Mouse (Mus musculus) hindbrain, embryonic 12.5 days (tissue): Measurements from ENCODE around the gene Rnase2b. TPM values are rescaled to one million over a fixed set of nuclear protein-coding genes. Genes with fewer than 3 reads are reported as not detected.
"Not testable (repeated sequence)": the region's sequence is repeated elsewhere in the genome, so short reads cannot be mapped to it uniquely, and the experiment has no call there.

ENCODE experiments used
- ATAC-seq: fragments of 200-750 bp; cut with Nextera tagmentation; 2 replicates; pipeline ENCODE4 v1.8.0; 2017; ENCODE audit warnings: moderate TSS enrichment; ENCODE audit not compliant: low FRiP score
- H3K27ac ChIP-seq: fragments of 300-500 bp; sonication (generic); 2 replicates; pipeline ENCODE4 v1.5.1; 2016; ENCODE audit warnings: mild to moderate bottlenecking
- H3K27me3 ChIP-seq: fragments of 300-500 bp; sonication (generic); 2 replicates; pipeline ENCODE4 v1.6.1; 2016; ENCODE audit warnings: mild to moderate bottlenecking
- H3K36me3 ChIP-seq: fragments of 300-500 bp; sonication (generic); 2 replicates; pipeline ENCODE4 v1.6.1; 2016; ENCODE audit warnings: mild to moderate bottlenecking
- H3K4me1 ChIP-seq: fragments of 300-500 bp; sonication (generic); 2 replicates; pipeline ENCODE4 v1.6.1; 2016
- H3K4me2 ChIP-seq: fragments of 300-500 bp; sonication (generic); replicated peaks from 2 replicates; pipeline ENCODE4 v1.6.1; 2016; ENCODE audit warnings: mild to moderate bottlenecking
- H3K4me3 ChIP-seq: fragments of 300-500 bp; sonication (generic); 2 replicates; pipeline ENCODE4 v1.5.1; 2016; ENCODE audit warnings: mild to moderate bottlenecking
- H3K9ac ChIP-seq: fragments of 300-500 bp; sonication (generic); 2 replicates; pipeline ENCODE4 v1.6.1; 2016; ENCODE audit warnings: mild to moderate bottlenecking, moderate library complexity
- H3K9me3 ChIP-seq: fragments of 300-500 bp; sonication (generic); replicated peaks from 2 replicates; pipeline ENCODE4 v1.6.1; 2016; ENCODE audit warnings: mild to moderate bottlenecking
- WGBS: fragments of 180-500 bp; shearing (Covaris S2); methylation state at CpG from one replicate; pipeline ENCODE4 v1.1.7; 2016; 5-methylcytosine and 5-hydroxymethylcytosine counted together
- polyA plus RNA-seq: library from polyadenylated mRNA; unstranded; fragments of >200 nt; fragmentation: Nextera tagmentation; extraction: Ambion mirVana; gene quantifications from 2 replicates; pipeline ENCODE4 v1.2.1, GENCODE M21; 2016

The Rnase2b gene
- polyA plus RNA-seq, 1 experiment from 2014 or later: not detected

GRCm38 (mm10) chr14:51156736-51157068 is 5.4 kb upstream of the Rnase2b start:
- ATAC-seq: no peak
- Histone ChIP-seq H3K27me3 (no peaks in the 10 kb centered on the region), H3K36me3 (no peaks in the 10 kb centered on the region), H3K9ac (no peak overlapping the region), H3K4me1 (no peaks in the 10 kb centered on the region), H3K9me3 (no peaks in the 10 kb centered on the region), H3K4me2 (no peak overlapping the region), H3K27ac (no peak overlapping the region), H3K4me3 (no peak overlapping the region)
- WGBS: 76% methylated on average over 4 of the region's 4 CpGs

GRCm38 (mm10) chr14:51157072-51157471 is 5.0 kb upstream of the Rnase2b start:
- Histone ChIP-seq H3K9me3 (no peaks in the 10 kb centered on the region), H3K36me3 (no peaks in the 10 kb centered on the region), H3K4me1 (no peaks in the 10 kb centered on the region), H3K4me3 (no peak overlapping the region), H3K27me3 (no peaks in the 10 kb centered on the region), H3K4me2 (no peak overlapping the region), H3K27ac (no peak overlapping the region), H3K9ac (no peak overlapping the region)
- ATAC-seq: no peak
- 91% methylated on average over 1 of the region's 1 CpGs for WGBS

GRCm38 (mm10) chr14:51163323-51163722 is 1.3 kb downstream of the Rnase2b start:
- WGBS: 93% methylated on average over 6 of the region's 6 CpGs
- H3K9me3 ChIP-seq: not testable (repeated sequence)

GRCm38 (mm10) chr14:51165435-51165834 is 3.4 kb downstream of the Rnase2b start:
- Histone ChIP-seq H3K27ac (no peak overlapping the region), H3K27me3 (no peaks in the 10 kb centered on the region), H3K4me2 (no peak overlapping the region), H3K9me3 (no peaks in the 10 kb centered on the region), H3K4me3 (no peak overlapping the region), H3K36me3 (no peaks in the 10 kb centered on the region), H3K9ac (no peak overlapping the region), H3K4me1 (no peaks in the 10 kb centered on the region)
- WGBS: 94% methylated on average over 1 of the region's 1 CpGs
- no peak for ATAC-seq

More at GRCm38 (mm10) chr14:51163323-51163722, 1.3 kb downstream of the Rnase2b start:
- H3K27me3 ChIP-seq, H3K27ac ChIP-seq, H3K4me3 ChIP-seq, H3K36me3 ChIP-seq, H3K4me1 ChIP-seq, H3K9ac ChIP-seq, ATAC-seq, H3K4me2 ChIP-seq: not testable (repeated sequence)

DNA sequence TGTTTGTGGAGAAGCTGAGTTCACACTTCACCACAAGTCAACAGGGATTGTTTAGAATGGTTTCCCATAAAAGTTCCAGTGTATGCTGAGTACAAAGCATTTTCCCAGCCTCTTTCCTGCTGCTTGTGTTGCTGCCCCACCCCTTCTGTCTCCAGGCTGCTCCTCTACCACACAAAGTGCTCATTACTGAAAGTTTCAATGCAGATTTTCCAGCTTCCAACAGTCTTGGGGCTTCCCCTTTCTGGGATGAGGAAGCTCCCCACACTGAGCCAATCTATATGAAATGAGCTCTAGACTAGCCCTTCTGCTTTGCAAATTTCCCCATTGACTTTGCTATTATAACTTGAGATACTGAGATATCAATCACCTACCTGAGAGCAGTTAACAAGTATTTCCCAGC is 4.0 kb downstream of the Rnase2b start:
- H3K9me3 ChIP-seq: no peaks in the 10 kb centered on the region
- no peak overlapping the region for H3K4me3 ChIP-seq
- no peak overlapping the region for H3K4me2 ChIP-seq
- no peak overlapping the region for H3K27ac ChIP-seq
- H3K36me3 ChIP-seq: no peaks in the 10 kb centered on the region
- H3K27me3 ChIP-seq: no peaks in the 10 kb centered on the region
- H3K9ac ChIP-seq: no peak overlapping the region
- no peak for ATAC-seq
- H3K4me1 ChIP-seq: no peaks in the 10 kb centered on the region

DNA sequence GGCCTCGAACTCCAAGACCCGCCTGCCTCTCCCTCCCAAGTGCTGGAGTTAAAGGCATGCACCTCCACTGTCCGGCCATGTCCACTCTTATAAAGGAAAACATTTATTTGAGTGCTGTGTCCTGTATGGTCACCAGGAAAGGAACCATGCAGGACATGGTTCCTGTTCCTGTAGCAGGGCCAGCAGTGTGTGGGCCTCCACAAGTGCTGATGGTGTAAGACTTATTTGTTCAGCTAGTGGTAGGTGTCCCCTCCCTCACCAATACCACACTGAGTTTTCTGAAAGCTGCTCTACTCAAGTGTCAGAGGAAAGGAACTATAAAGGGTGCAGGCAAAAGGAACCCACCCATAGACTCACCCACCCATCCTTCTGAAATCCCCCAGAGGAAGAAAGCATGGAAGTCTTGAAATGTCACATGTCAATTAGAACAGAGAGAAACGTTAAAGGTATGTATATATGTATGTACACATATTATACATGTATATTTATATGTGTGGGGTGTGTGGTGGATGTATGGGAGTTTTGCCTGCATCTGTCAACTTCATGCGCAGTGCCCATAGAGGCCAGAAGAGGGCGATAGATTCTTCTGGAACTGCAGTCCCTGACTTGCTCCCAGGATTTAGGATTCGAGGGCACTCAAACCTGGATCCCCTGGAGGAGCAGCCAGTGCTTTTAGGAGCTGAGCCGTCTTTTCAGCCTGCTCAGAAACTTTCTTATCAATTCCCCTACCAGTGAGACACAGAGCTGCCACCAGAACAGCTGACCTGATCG is 10.2 kb downstream of the Rnase2b start:
- not testable (repeated sequence) for H3K36me3 ChIP-seq, H3K27ac ChIP-seq, H3K9me3 ChIP-seq, H3K4me3 ChIP-seq, H3K4me1 ChIP-seq, H3K4me2 ChIP-seq, H3K27me3 ChIP-seq, ATAC-seq, H3K9ac ChIP-seq
- 39% methylated on average over 9 of the region's 9 CpGs for WGBS

GRCm38 (mm10) chr14:51172947-51173346 is 10.9 kb downstream of the Rnase2b start:
- H3K4me1 ChIP-seq, H3K27me3 ChIP-seq, H3K4me2 ChIP-seq, H3K9me3 ChIP-seq, H3K36me3 ChIP-seq, H3K27ac ChIP-seq, H3K9ac ChIP-seq, ATAC-seq, H3K4me3 ChIP-seq: not testable (repeated sequence)
- 52% methylated on average over 4 of the region's 4 CpGs for WGBS

DNA sequence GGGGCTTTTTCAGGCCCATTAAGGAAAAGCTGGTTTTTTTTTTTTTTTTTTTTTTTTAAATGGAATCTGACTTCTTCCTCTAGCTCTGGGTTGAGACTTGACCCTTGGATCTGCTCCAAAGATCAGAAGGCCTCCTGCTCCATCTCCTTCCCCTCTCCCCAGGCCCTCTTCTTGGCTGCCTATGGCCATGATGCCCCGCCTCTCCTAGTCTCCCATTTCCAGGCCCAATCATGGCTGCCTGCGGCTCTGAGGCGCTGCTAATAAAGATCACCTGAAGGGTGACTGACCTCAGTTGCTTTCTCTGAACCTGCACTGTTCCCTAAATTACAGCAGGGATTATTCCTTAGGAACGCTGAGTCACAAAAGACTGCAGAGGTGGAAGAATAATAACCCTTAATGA is 11.8 kb downstream of the Rnase2b start:
- Histone ChIP-seq H3K27me3 (no peaks in the 10 kb centered on the region), H3K36me3 (no peaks in the 10 kb centered on the region), H3K9me3 (no peaks in the 10 kb centered on the region), H3K9ac (no peak overlapping the region), H3K4me3 (no peak overlapping the region), H3K27ac (no peak overlapping the region), H3K4me1 (no peaks in the 10 kb centered on the region), H3K4me2 (no peak overlapping the region)
- WGBS: 67% methylated on average over 4 of the region's 4 CpGs
- ATAC-seq: no peak

- H3K27ac ChIP-seq, H3K4me1 ChIP-seq, H3K9me3 ChIP-seq, H3K4me2 ChIP-seq, H3K27me3 ChIP-seq, H3K4me3 ChIP-seq, H3K36me3 ChIP-seq, H3K9ac ChIP-seq, ATAC-seq: not testable (repeated sequence)
- WGBS: 83% methylated on average over 2 of the region's 2 CpGs
Measured at GRCm38 (mm10) chr14:51181051-51181450, 19.0 kb downstream of the Rnase2b start.

DNA sequence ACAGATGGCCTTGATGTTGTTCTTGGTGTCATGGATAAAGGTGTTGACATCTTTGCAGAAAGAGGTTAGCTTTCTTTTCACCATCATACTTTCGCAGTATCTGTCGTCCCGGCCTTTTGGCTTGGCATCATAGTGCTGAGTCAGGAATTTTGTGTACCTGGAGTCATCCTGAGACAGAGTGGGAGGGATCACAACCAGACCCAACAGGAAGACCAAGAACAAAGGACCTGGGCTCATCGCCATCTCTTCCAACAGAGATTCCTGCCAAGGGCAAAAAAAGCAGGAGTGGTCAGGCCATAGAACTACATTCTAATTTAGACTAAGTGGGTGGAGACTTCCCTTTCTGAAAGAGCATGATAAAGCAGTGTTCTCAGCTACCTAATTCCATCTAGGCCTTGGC is 33.6 kb downstream of the Rnase2b start:
- Histone ChIP-seq H3K9ac (no peak overlapping the region), H3K4me1 (no peaks in the 10 kb centered on the region), H3K27ac (no peak overlapping the region), H3K9me3 (no peaks in the 10 kb centered on the region), H3K27me3 (no peaks in the 10 kb centered on the region), H3K36me3 (no peaks in the 10 kb centered on the region), H3K4me3 (no peak overlapping the region), H3K4me2 (no peak overlapping the region)
- no peak for ATAC-seq
- WGBS: 95% methylated on average over 4 of the region's 4 CpGs

- no peaks in the 10 kb centered on the region for H3K36me3 ChIP-seq
- no peak within 1 kb of the TSS for H3K4me2 ChIP-seq
- no peaks in the 10 kb centered on the region for H3K27me3 ChIP-seq
- no peak within 1 kb of the TSS for H3K4me3 ChIP-seq
- ATAC-seq: no peak
- 81% methylated on average over 5 of the region's 5 CpGs for WGBS
- H3K9ac ChIP-seq: no peak within 1 kb of the TSS
- no peaks in the 10 kb centered on the region for H3K4me1 ChIP-seq
- H3K27ac ChIP-seq: no peak within 1 kb of the TSS
- no peaks in the 10 kb centered on the region for H3K9me3 ChIP-seq
Measured at GRCm38 (mm10) chr14:51199098-51200023, 37.3 kb downstream of the Rnase2b start, which contains the start of gene Ang2. Gene Ang2 (minus strand): TSS chr14:51199148.

DNA sequence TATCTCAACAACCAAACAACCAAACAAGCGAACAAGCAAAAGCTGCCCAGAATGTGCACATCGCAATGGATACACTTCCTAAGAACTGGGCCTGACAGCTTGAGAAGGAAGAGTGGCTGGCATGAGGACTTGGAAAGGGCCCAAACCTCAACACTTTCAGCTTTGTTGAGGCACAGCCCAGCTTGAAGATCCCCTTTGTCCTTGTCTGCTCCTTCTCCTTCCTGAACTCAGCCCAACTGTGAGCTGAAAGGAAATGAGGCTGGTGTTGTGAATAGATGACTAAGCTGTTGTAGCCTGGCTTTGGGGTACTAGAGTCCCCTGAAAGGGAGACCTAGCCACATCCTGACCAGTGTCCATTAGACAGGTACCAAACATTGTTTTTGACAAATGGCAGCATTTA is 38.0 kb downstream of the Rnase2b start:
- H3K9ac ChIP-seq: no peak overlapping the region
- no peak overlapping the region for H3K4me2 ChIP-seq
- no peaks in the 10 kb centered on the region for H3K36me3 ChIP-seq
- ATAC-seq: no peak
- no peaks in the 10 kb centered on the region for H3K4me1 ChIP-seq
- WGBS: 90% methylated on average over 2 of the region's 2 CpGs
- H3K27ac ChIP-seq: no peak overlapping the region
- no peaks in the 10 kb centered on the region for H3K9me3 ChIP-seq
- no peak overlapping the region for H3K4me3 ChIP-seq
- H3K27me3 ChIP-seq: no peaks in the 10 kb centered on the region

DNA sequence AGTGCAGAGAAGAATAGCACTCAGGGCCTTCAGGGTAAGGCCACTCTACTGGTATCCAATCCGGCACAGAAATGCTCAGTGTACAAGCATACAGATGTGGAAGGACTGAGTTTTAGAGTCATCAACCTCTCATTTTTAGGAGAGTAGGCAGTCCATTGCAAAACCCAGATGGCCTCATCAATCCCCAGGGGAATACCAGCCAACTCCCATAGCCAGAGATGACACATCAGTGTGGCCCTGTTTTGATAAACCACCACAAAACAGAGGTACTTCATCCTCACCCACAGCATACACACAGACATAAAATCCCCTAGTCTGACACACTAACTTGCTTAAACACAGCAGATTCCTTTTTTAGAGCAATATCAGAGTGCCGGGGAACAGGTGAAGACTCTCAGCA is 38.4 kb downstream of the Rnase2b start:
- Histone ChIP-seq H3K4me3 (no peak overlapping the region), H3K36me3 (no peaks in the 10 kb centered on the region), H3K9ac (no peak overlapping the region), H3K9me3 (no peaks in the 10 kb centered on the region), H3K4me1 (no peaks in the 10 kb centered on the region), H3K4me2 (no peak overlapping the region), H3K27ac (no peak overlapping the region), H3K27me3 (no peaks in the 10 kb centered on the region)
- WGBS: 90% methylated on average over 2 of the region's 2 CpGs
- ATAC-seq: no peak
